Mouse (Mus musculus) thymus, postnatal 25 days (tissue): ENCODE measurements around the gene Lss.

Source experiments
- DNase-seq: peaks from one replicate; pipeline ENCODE4 v3.0.0; 2022

Gene Lss

DNA sequence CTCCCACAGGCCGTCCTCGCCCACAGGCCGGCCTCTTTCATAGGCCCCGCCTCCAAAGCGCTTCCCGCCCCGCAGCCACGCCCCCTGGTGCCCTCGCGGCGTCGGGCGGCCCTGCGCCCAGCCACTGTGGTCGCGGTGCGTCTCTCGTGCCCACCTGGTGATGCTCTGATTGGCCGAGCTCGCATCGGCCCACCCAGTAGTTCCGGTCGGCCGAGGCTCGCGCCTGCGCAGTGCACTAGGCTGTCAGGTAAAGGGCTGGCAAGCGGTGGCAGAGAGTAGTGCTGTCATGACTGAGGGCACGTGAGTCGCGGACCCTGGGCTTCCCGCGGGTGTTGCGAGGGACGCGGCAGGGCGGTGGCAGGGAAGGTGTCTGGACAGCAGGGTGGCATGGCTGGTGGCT, at the start of gene Lss:
Gene Lss (plus strand): TSS at position 214 of the 400 bp plus-strand sequence.
- DNase-seq, result peak; percentile 98

DNA sequence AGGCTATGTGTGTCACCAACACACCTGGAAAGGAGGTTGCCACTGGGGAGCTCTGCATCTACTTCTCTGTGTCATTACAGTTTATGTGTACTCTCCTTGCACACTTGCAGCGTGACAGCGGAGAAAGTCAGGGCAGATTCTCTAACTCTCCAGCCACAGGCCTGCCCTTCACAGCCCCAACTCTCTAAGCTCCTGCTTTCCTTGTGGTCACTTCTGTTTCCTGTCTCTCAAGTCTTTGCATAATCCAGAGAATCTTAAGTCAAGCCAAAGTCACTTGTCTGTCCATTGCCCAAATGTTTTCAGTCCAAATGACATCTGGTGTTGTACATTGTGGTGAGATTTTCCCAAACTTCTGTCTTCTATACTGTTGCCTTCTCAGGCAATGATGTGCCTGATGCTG, 45.1 kb upstream of the Lss start:
- DNase-seq, result no peak

DNA sequence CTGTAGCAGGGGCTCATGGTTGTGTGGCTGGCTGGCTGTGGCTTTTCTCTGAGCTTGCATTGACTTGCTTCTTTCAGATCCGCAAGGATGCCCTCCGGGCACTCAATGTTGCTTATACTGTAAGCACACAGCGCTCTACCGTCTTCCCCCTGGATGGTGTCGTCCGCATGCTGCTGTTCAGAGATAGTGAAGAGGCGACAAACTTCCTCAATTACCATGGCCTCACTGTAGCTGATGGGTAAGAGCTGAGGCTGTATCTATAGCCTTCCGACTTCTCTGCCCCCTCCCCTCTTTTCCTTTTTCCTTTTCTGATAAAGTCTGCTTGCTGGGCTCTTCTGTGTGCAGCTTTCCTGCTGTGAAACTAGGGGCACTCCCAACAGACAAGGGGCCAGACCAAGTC, 43.1 kb upstream of the Lss start:
- no peak for DNase-seq

DNA sequence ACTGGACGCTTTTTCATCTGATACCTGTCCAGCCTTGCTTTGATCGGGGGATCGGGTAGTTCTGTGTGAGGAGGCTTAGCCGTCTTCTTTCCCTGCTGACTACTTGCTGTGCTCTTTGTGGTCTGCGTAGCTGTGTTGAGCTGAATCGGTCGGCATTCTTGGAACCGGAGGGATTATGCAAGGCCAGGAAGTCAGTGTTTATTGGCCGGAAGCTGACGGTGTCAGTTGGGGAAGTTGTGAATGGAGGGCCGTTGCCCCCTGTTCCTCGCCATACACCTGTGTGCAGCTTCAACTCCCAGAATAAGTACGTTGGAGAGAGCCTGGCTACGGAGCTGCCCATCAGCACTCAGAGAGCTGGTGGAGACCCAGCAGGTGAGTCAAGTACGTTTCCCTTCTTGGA, 42.2 kb upstream of the Lss start:
- DNase-seq, result no peak

DNA sequence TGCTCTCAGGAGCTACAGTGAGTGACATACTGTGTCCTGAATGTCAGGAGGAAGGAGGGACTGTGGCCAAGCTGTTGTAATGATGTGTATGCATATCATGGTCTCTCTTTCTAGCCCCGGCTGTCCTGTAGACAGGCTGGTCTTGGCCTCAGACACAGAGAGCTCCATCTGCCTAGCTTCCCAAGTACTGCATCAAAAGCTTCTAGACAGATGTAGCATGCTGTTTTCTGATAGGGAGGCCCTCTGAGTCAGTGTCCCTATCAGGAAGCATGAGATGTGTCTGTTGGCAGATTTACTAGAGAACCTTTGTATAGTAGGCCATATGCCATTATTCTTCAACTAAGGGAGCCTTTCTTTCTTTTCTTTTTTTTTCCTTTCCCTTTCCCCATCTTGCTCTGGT, 37.9 kb upstream of the Lss start:
- DNase-seq, result no peak

DNA sequence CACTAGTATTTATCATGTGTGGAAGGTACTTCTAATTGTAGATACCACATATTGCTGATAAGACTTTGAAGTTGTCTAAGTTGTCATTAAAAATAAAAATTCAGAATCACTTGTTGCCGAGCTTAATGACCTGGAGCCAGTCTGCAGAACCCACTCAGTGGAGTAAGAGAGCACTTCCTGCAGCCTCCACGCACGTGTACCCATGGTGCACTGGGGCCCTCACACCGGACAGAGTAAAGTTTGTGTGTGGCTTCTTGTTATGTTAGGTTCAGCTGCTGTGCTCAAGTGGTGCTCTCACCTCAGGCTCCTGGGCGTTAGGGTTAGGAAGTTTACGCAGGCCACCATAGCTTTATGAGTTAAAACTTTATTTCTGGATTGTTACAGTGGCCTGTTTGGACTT, 35.9 kb upstream of the Lss start:
- DNase-seq, result no peak

DNA sequence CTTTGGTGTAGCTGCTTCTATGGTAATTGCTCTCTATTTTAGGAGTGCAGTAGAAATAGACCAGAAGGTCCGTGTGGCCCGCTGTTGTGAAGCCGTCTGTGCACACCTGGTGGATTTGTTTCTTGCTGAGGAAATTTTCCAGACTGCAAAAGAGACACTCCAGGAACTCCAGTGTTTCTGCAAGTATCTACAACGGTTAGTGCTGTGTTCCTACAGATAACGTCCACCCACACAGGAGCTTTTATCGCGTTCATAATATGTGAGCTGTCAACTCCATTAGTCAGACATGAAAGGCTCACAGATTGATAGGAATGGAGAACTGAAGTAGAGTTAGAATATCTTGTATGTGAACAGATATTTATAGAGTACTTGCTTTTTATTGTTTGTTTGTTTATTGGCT, 35.0 kb upstream of the Lss start:
- DNase-seq, result no peak

DNA sequence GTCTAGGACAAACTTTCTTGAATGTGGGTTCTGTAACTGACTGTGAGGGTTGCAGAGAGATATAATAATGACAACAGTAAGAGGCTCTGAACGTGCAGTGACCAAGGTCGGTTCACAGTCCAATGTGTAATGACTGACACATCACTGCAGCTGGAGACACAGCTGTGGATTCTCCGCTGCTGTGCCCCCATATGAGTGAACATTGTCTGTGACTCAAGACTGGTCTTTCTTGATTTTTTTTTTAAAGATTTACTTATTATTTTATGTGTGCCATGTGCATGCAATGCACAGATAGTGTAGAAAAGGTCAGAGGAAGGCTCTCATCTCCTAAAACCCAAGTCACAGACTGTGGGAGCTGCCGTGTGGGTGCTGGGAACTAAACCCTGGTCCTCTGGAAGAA, 33.9 kb upstream of the Lss start:
- DNase-seq, result no peak

DNA sequence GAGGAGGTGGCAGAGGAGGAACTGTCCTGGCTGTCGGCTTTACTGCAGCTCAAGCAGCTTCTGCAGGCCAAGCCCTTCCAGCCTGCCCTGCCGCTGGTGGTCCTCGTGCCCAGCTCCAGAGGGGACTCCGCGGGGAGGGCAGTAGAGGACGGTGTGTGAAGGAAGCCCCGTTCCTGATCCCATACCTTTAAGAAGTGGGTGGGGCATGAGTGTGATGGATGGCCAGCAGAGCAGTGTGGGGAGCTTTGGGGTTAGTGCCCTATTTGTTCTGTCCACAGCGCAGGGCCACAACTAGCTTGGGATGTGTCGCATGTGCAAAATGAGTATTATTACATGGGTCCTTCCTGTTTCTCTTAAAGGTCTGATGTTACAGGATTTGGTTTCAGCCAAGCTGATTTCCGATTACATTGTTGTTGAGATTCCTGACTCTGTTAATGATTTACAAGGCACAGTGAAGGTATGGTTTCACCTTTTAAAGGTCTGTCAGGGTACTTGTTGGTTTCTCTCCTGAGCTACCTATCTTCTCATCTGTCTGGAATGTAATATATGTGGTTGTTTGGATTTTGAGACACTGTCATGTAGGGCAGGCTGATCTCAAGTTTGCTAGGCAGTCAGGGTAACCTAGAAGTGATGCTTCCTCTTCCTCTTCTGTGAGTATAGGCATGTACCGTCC, 27.0 kb upstream of the Lss start:
- no peak for DNase-seq

DNA sequence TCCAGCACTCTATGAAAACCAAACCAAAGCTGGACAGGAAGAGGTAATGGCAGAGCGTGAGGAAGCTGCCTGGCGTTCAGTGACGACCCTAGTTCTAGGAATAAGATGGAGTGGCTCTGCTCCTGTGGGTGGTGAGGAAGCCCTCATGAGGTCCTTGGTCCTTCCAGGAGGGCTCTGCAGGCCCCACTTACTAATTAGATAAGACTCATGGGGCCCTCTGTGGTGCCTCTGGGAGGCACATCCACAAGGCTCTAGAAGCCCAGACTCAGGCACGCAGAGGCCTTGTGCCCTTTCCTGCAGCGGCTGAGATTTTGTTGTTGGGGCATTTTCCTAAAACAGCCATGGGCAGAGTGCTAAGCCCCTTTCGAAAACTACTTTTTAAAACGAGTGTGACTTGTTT, 25.5 kb upstream of the Lss start:
- DNase-seq, result no peak

DNA sequence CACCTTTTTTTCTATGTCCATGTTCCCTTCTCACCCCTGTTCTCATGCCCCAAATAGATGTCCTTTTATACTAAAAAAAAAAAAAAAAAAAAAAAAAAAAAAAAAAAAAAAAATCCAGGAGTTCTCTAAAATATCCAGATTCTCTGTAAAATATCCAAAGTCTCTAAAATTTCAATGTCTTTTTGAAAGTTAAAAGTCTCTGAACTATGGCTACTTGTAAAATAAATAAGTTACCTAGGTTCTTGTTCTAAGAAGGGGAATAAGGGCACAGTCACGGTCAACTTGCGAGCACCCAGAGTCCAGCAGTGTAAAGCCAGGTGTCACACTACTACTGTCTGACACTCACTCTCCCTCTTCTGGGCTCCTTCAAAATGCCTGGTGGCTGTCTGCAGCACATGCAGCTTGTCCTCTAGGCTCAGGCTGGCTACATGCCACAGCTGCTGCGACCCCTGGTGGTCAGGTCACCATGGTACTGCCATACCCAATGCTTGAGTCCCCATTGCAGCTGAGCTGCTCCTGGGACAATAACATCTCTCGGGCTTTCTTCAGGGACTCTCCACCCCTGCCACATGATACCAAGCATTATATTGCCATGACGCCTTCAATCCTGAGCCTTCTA, 18.3 kb upstream of the Lss start:
- peak; percentile 81 for DNase-seq

DNA sequence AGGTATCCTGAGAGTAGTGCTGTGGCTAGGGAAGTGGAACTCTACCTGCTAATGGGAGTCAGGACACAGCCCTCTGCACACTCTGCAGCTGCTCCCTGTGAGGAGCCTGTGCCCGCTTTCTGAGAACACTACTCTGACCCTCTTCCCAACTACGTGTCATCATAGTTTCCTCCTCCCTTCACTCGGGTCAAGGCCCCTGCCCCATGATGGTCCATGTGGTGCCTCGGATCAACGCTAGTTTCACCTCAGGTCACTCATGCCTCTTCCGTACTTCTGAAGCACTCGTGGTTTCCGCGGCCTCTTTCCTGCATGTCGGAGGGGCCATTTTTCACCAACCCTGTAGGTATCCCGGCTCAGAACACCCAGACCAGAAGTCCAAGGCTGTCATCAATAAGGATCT, 466 bp upstream of the Lss start:
- DNase-seq, result no peak

DNA sequence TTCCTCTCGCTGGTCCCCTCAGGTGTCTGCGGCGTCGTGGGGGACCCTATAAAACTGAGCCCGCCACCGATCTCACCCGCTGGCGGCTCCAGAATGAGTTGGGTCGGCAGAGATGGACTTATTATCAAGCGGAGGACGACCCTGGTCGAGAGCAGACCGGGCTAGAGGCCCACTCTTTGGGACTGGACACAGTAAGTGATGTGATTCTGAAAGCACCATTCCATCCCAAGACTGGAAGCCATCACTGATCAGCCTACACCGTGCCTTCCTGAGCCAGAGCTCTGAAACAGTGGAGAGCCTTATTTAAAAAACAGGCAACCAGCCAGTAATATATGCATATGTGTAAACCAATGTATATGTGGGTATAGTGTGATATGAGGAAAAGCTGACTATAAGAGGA, 440 bp downstream of the Lss start:
- DNase-seq, result no peak

DNA sequence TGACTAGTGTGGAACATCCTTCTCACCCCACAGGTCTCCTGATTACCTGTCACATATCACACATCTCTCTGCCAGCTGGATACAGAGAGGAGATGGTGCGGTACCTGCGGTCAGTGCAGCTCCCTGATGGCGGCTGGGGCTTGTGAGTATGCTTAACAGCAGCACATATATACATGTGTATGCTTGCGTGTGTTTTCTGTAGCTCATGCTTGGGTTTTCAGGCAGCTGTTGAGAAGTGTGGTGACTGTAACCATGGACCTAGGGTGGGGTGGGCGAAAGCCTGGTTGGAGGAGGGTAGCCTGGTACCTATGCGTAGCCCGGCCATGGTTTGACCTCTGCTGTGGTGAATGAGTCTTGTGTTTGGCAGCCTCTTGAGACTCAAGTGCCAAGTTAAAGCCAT, 4.1 kb downstream of the Lss start:
- no peak for DNase-seq

DNA sequence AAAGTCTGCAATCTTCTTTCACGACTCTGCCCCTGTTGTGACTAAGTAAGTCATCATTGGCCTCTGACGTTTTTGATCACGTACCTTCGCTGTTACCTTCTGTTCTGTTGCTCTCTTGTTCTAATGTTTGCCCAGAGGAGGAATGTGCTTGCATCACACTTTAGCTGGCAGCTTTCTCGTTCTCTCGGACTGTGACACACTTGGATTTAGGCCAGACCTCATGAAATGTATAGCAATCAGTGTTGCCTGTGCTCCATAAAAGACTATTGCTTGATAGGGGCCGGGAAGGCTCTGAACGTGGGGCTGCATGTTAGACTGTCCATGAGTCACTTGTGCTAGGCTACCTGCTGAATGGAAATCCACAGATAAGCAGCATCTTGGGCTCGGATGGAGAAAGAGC, 6.2 kb downstream of the Lss start:
- DNase-seq, result no peak

DNA sequence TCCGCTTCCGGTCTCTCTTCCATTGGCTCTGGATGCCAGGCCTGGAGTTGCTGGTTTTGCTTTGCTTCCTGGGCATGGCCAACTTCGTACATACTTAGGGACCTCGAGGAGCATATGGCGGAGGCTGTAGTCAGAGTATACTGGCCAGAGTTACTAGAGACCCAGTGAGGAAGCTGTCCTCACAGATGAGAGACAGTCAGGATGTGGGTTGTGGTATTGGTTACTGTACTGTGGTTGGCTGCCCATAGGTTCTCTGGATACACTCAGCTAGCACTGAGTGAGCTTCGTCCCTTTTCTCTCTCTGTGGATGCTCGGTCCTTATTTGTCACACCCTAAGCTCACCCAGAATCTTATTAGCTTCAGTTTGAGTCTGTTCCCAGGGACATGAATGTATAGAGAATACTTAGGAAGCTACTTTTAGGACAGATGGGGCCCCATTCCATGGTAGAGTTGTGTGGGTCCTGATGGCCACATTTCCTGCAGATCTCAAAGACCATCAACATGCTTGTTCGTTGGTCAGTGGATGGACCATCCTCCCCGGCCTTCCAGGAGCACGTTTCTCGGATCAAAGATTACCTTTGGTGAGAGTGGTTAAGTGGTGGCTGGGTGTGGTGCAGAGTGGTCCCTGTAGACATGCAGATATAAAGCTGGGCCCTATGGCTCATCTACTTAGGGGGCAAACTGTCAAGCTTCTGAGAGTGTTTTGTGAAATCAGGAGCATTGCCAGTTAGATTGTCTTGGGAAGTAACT, 10.1 kb downstream of the Lss start:
- DNase-seq, result peak; percentile 16

DNA sequence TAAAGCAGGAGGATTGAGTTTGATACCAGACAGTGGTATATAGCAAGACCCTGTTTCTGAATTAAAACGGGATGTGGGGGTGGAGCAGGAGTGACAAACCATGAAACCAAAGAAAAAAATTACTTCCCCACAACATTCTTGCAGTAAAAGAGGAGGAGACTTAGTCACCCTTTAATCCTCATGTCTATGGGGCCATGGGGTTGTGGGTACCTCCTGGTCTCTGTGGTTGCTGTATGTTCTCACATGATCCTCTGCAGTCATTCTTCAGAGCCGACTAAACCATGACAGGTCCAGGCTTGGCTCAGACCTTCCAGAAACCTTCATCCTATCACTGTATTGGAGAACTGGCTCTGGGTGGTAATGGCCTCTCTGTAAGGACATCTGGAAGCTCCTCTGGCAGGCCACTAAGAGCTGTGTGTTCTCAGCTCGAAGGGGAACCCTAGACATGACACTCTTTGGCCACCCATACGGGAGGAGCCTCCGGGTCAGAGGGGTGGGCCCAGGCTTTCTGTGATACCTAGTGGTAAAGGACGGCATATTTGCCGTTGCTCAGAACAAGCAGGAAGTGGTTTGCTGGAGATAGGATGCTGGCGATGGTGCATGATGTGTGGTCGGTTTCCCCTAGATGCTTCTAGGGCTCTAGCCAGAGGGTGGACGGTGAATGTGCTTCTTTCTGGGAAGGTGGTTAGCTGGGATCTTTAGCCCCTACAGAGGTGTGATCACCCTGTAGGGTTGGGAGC, 11.4 kb downstream of the Lss start:
- peak; percentile 44 for DNase-seq

DNA sequence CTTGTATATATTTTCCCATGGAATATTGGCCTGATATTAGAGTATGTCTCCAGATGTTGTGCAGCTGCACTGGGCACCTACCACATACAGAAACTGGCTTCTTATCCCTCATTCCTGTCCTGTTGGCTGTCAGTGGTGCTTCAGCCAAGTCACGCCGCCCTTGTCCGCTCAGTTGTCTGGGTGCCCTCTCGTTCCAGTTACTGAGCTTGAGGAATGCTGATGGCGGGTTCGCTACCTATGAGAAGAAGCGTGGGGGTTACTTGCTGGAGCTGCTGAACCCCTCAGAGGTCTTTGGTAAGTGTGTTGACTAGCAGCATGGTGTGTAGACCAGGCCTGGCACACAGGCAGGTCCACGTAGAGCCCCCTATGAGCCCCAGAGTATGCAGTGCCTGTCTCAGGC, 15.2 kb downstream of the Lss start:
- no peak for DNase-seq

DNA sequence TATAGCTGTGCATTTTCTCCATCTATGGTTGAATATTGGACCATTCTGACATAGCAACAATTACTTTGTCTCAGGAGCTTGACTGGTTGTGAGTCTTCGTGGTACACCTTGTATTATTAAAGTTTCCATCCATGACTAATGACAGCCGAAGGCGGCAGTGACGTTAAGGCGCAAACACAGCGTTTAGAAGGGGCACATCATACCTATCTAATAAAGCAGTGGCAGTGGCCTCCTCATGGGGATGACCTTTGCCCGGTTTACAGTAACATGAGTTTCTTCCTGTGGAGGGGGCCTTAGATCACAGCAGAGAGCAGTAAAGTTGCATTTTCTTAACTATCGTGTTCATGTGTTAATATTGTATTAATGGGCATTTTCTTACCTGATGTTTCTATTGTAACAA, 16.8 kb downstream of the Lss start:
- DNase-seq, result no peak

DNA sequence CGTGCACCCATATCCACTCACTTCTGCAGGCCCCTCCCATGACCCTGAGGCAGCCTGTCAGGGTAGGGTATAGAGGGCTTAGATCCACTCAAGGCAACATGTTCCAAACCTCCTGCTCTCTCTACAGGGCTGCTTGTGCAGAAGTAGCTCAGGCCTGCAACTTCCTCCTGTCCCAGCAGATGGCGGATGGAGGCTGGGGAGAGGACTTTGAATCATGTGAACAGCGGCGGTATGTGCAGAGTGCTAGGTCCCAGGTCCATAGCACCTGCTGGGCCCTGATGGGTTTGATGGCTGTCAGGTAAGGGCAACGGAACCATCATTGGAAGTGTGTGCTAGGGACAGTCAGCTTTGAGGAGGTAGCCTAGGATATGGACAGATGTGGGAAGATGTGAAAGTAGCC, 19.1 kb downstream of the Lss start:
- DNase-seq, result no peak

DNA sequence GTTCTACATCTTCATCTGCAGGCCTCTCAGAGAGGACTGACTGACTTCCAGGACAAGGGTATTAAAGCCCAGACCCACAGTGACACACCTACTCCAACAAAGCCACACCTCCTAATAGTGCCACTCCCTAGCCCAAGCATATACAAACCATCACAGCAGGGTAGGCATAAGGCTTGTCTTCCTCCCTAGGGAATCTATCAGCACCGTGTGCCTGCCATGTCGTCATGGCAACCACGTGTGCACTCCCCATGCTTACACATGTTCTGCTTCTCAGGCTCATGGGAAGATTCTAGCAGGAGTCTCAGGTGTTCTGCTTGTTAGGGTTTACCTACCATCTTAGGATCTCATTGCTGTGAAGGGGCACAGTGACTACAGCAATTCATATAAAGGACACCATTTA, 20.2 kb downstream of the Lss start:
- no peak for DNase-seq

DNA sequence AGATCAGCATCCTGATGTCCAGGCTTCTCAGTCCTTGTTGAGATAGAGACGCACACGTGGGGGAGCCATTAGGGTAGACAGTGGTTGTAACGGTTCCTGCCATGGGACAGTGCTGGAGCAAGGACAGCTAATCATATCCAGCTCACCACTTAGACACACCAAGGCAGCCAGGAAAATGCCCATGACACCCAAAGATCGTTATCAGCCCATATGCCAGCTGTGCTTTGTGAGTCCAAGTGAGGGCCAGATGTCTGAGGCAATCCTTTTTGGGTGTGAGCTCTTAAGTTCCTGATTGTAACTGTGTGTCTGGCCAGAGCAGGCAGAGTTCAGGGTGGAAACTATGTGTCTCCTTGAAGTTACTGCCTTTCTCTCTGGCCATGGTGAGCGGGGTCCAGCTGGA, 22.7 kb downstream of the Lss start:
- no peak for DNase-seq

DNA sequence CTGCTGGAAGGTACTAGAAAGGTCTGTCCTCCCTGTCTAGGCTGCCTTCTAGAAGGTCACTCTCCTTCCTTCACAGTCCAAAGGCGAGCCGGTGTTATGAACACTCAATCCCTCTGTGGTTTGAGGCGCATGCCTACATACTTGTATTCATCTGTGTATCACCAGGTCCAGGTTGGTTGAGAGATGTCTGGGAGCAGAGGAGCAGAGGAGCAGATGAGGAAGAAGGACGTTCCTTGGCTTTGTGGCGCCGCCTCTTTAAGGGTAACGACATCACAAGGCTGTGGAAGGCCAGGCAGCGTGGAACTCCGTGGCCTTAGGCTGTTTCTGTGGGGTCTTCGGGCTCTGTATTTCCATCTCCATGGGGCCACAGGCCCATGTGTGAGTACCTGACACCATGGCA, 30.6 kb downstream of the Lss start, which contains the start of gene Spatc1l:
Gene Spatc1l (plus strand): TSS at position 301 of the 400 bp plus-strand sequence.
- DNase-seq, result no peak
